Mouse (Mus musculus) embryonic facial prominence, embryonic 13.5 days (tissue): ENCODE measurements around the gene Pde1a. TPM values are rescaled to one million over a fixed set of nuclear protein-coding genes. Genes with fewer than 3 reads are reported as not detected.
A peak's percentile ranks its signal among the peaks of the same experiment; 100 is the strongest.

Source experiments
- ATAC-seq: fragments of 200-750 bp; cut with Nextera tagmentation; 2 replicates; pipeline ENCODE4 v1.8.0; 2017; ENCODE audit warnings: low read depth; ENCODE audit not compliant: insufficient number of reproducible peaks, insufficient read depth, low FRiP score, low TSS enrichment
- H3K27ac ChIP-seq: fragments of 300-500 bp; sonication (generic); 2 replicates; pipeline ENCODE4 v1.5.1; 2015; ENCODE audit warnings: moderate library complexity, mild to moderate bottlenecking, inconsistent platforms
- H3K27me3 ChIP-seq: fragments of 300-500 bp; sonication (generic); 2 replicates; pipeline ENCODE4 v1.6.1; 2015; ENCODE audit warnings: mild to moderate bottlenecking, inconsistent platforms
- H3K36me3 ChIP-seq: fragments of 300-500 bp; sonication (generic); 2 replicates; pipeline ENCODE4 v1.6.1; 2015; ENCODE audit warnings: mild to moderate bottlenecking, inconsistent platforms
- H3K4me1 ChIP-seq: fragments of 300-500 bp; sonication (generic); 2 replicates; pipeline ENCODE4 v1.6.1; 2015; ENCODE audit warnings: inconsistent platforms
- H3K4me2 ChIP-seq: fragments of 300-500 bp; sonication (generic); 2 replicates; pipeline ENCODE4 v1.6.1; 2015; ENCODE audit warnings: moderate library complexity, mild to moderate bottlenecking, inconsistent platforms
- H3K4me3 ChIP-seq: fragments of 300-500 bp; sonication (generic); 2 replicates; pipeline ENCODE4 v1.5.1; 2015; ENCODE audit warnings: mild to moderate bottlenecking, inconsistent platforms
- H3K9ac ChIP-seq: fragments of 300-500 bp; sonication (generic); 2 replicates; pipeline ENCODE4 v1.6.1; 2015; ENCODE audit warnings: mild to moderate bottlenecking, inconsistent platforms
- H3K9me3 ChIP-seq: fragments of 300-500 bp; sonication (generic); 2 replicates; pipeline ENCODE4 v1.6.1; 2016; ENCODE audit warnings: inconsistent platforms
- WGBS: fragments of 180-500 bp; shearing (Covaris S2); methylation state at CpG from one replicate; pipeline ENCODE4 v1.1.7; 2015; ENCODE audit warnings: mixed read lengths; 5-methylcytosine and 5-hydroxymethylcytosine counted together
- polyA plus RNA-seq: library from polyadenylated mRNA; unstranded; fragments of >200 nt; fragmentation: Nextera tagmentation; extraction: Ambion mirVana; gene quantifications from 2 replicates; pipeline ENCODE4 v1.2.1, GENCODE M21; 2015

The Pde1a gene
- 12.5 and 14.9 TPM in 2 replicates for polyA plus RNA-seq

- H3K36me3 ChIP-seq, result no peaks in the 10 kb centered on the region
- H3K27ac ChIP-seq, result peak within 1 kb of the TSS; percentile 1; the same call in 1 of the 2 replicates
- H3K27me3 ChIP-seq, result no peaks in the 10 kb centered on the region
- peak within 1 kb of the TSS; percentile 68 for H3K4me2 ChIP-seq
- no peaks in the 10 kb centered on the region for H3K9me3 ChIP-seq
- peak within 1 kb of the TSS; percentile 38 for H3K4me3 ChIP-seq
- ATAC-seq, result 0 out of 2 replicates have a peak, but pooled peaks have one; percentile 43
- peaks cover 11% of the 10 kb centered on the region; the same call in 1 of the 2 replicates for H3K4me1 ChIP-seq
- WGBS, result 7% methylated on average over 21 of the region's 21 CpGs
- peak within 1 kb of the TSS; percentile 47 for H3K9ac ChIP-seq
Observed at GRCm38 (mm10) chr2:80128861-80129698, at the start of gene Pde1a. TSS of gene Pde1a (minus strand) at chr2:80129458.

DNA sequence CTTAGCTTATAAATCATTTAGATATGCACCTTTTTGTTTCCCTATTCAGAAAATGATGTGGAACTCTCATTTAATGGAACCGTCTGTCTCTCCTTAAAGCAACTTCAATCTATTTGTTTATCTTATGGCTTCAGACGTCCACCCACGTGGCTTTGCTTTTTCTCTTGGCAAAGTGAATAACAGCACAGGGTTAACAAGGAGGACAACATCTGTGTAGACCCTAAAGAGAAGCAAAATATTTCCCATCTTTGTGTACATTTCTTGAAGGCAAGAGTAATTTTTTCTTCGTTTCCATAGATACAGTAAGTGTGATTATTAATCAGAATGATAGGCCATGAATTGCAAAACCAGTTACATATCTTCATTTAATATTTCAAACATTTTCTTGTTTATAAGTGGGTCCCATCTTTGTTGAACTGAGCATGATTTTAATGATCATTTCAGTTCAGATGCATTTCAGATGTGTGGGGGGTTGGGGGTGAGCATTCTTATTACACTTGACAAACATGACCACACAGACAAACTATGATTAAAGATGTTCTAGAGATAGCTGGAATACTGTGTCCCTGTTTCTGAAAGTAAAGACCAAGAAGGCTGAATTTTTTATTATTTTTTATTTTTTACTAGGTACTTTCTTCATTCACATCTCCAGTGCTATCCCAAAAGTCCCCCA, 49.5 kb upstream of the Pde1a start:
- Histone ChIP-seq H3K9me3 (no peaks in the 10 kb centered on the region), H3K4me1 (no peaks in the 10 kb centered on the region), H3K27ac (no peak overlapping the region), H3K36me3 (no peaks in the 10 kb centered on the region), H3K4me2 (no peak overlapping the region), H3K27me3 (no peaks in the 10 kb centered on the region), H3K9ac (no peak overlapping the region), H3K4me3 (no peak overlapping the region)
- WGBS, result 68% methylated on average over 4 of the region's 4 CpGs
- ATAC-seq, result no peak

GRCm38 (mm10) chr2:80178154-80178553, 48.9 kb upstream of the Pde1a start:
- H3K27ac ChIP-seq, result no peak overlapping the region
- H3K27me3 ChIP-seq, result no peaks in the 10 kb centered on the region
- H3K4me3 ChIP-seq, result no peak overlapping the region
- H3K4me1 ChIP-seq, result no peaks in the 10 kb centered on the region
- 78% methylated on average over 3 of the region's 3 CpGs for WGBS
- no peak for ATAC-seq
- no peaks in the 10 kb centered on the region for H3K9me3 ChIP-seq
- no peak overlapping the region for H3K4me2 ChIP-seq
- no peaks in the 10 kb centered on the region for H3K36me3 ChIP-seq
- H3K9ac ChIP-seq, result no peak overlapping the region

- H3K9ac ChIP-seq, result no peak overlapping the region
- no peak for ATAC-seq
- no peak overlapping the region for H3K4me2 ChIP-seq
- H3K27ac ChIP-seq, result no peak overlapping the region
- no peaks in the 10 kb centered on the region for H3K9me3 ChIP-seq
- no peaks in the 10 kb centered on the region for H3K36me3 ChIP-seq
- no peaks in the 10 kb centered on the region for H3K4me1 ChIP-seq
- H3K27me3 ChIP-seq, result no peaks in the 10 kb centered on the region
- WGBS, result 91% methylated on average over 1 of the region's 1 CpGs
- H3K4me3 ChIP-seq, result no peak overlapping the region
Observed at GRCm38 (mm10) chr2:80168103-80168502, 38.8 kb upstream of the Pde1a start.

- H3K4me3 ChIP-seq, result no peak overlapping the region
- no peak overlapping the region for H3K27ac ChIP-seq
- no peaks in the 10 kb centered on the region for H3K4me1 ChIP-seq
- no peaks in the 10 kb centered on the region for H3K9me3 ChIP-seq
- H3K4me2 ChIP-seq, result no peak overlapping the region
- no peaks in the 10 kb centered on the region for H3K36me3 ChIP-seq
- no peak for ATAC-seq
- no peak overlapping the region for H3K9ac ChIP-seq
- H3K27me3 ChIP-seq, result no peaks in the 10 kb centered on the region
- WGBS, result 76% methylated on average over 2 of the region's 2 CpGs
Observed at GRCm38 (mm10) chr2:80158784-80159183, 29.5 kb upstream of the Pde1a start.

- Histone ChIP-seq H3K27me3 (no peaks in the 10 kb centered on the region), H3K27ac (no peak overlapping the region), H3K36me3 (no peaks in the 10 kb centered on the region), H3K9me3 (no peaks in the 10 kb centered on the region), H3K9ac (no peak overlapping the region), H3K4me1 (no peaks in the 10 kb centered on the region), H3K4me3 (no peak overlapping the region), H3K4me2 (no peak overlapping the region)
- WGBS, result 80% methylated on average over 3 of the region's 3 CpGs
- ATAC-seq, result no peak
Observed at GRCm38 (mm10) chr2:80158196-80158595, 28.9 kb upstream of the Pde1a start.

- WGBS, result 74% methylated on average over 6 of the region's 6 CpGs
- no peak for ATAC-seq
- H3K4me3 ChIP-seq, result no peak overlapping the region
Observed at GRCm38 (mm10) chr2:80150019-80150418, 20.8 kb upstream of the Pde1a start.

GRCm38 (mm10) chr2:80149332-80149731, 20.1 kb upstream of the Pde1a start:
- WGBS, result 73% methylated on average over 3 of the region's 3 CpGs
- no peaks in the 10 kb centered on the region for H3K9me3 ChIP-seq
- no peak overlapping the region for H3K9ac ChIP-seq
- no peaks in the 10 kb centered on the region for H3K4me1 ChIP-seq
- H3K36me3 ChIP-seq, result no peaks in the 10 kb centered on the region
- no peak overlapping the region for H3K4me2 ChIP-seq
- no peaks in the 10 kb centered on the region for H3K27me3 ChIP-seq
- ATAC-seq, result no peak
- H3K27ac ChIP-seq, result no peak overlapping the region
- H3K4me3 ChIP-seq, result no peak overlapping the region

More at GRCm38 (mm10) chr2:80150019-80150418, 20.8 kb upstream of the Pde1a start:
- Histone ChIP-seq H3K27me3 (no peaks in the 10 kb centered on the region), H3K27ac (no peak overlapping the region), H3K4me2 (no peak overlapping the region), H3K36me3 (no peaks in the 10 kb centered on the region), H3K9ac (no peak overlapping the region), H3K9me3 (no peaks in the 10 kb centered on the region), H3K4me1 (no peaks in the 10 kb centered on the region)

GRCm38 (mm10) chr2:80135076-80135475, 5.8 kb upstream of the Pde1a start:
- Histone ChIP-seq H3K27me3 (no peaks in the 10 kb centered on the region), H3K4me2 (no peak overlapping the region), H3K9ac (no peak overlapping the region), H3K27ac (no peak overlapping the region), H3K9me3 (no peaks in the 10 kb centered on the region), H3K4me3 (no peak overlapping the region), H3K4me1 (no peaks in the 10 kb centered on the region), H3K36me3 (no peaks in the 10 kb centered on the region)
- WGBS, result 35% methylated on average over 3 of the region's 3 CpGs
- no peak for ATAC-seq

- no peak overlapping the region for H3K4me3 ChIP-seq
- peaks cover 11% of the 10 kb centered on the region; the same call in 1 of the 2 replicates for H3K4me1 ChIP-seq
- no peaks in the 10 kb centered on the region for H3K9me3 ChIP-seq
- no peak overlapping the region for H3K27ac ChIP-seq
- ATAC-seq, result no peak
- 87% methylated on average over 3 of the region's 3 CpGs for WGBS
- H3K27me3 ChIP-seq, result no peaks in the 10 kb centered on the region
- no peak overlapping the region for H3K9ac ChIP-seq
- H3K36me3 ChIP-seq, result no peaks in the 10 kb centered on the region
- no peak overlapping the region for H3K4me2 ChIP-seq
Observed at GRCm38 (mm10) chr2:80132677-80133076, 3.4 kb upstream of the Pde1a start.

- no peaks in the 10 kb centered on the region for H3K36me3 ChIP-seq
- H3K27me3 ChIP-seq, result no peaks in the 10 kb centered on the region
- H3K4me3 ChIP-seq, result no peak overlapping the region
- peak overlapping the region; percentile 27; the same call in 1 of the 2 replicates for H3K4me2 ChIP-seq
- no peaks in the 10 kb centered on the region for H3K9me3 ChIP-seq
- no peak overlapping the region for H3K9ac ChIP-seq
- H3K4me1 ChIP-seq, result peaks cover 11% of the 10 kb centered on the region; the same call in 1 of the 2 replicates
- no peak for ATAC-seq
- no peak overlapping the region for H3K27ac ChIP-seq
- 25% methylated on average over 4 of the region's 4 CpGs for WGBS
Observed at GRCm38 (mm10) chr2:80126663-80127062, 2.6 kb downstream of the Pde1a start.

DNA sequence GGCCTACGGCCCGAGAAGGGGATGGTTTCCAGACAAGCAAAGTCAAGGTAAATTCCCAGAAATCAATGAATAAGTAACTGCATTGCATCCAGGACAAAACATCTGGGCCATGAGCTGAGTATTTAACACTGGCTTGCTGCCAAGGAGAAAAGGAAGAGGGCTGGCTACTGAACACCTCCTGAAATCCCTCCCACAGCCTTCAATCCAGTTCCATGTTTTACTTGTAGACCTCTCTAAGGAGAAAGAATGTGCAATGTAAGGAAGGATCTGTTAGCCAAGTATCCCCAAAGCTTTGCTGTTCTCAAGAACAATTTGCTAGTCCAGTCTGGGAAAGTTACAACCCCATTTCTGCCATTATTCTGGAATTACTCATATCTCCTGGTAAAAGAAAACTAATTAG, 42.4 kb downstream of the Pde1a start:
- ATAC-seq, result no peak
- Histone ChIP-seq H3K27ac (no peak overlapping the region), H3K4me3 (no peak overlapping the region), H3K36me3 (no peaks in the 10 kb centered on the region), H3K4me2 (no peak overlapping the region), H3K4me1 (0 out of 2 replicates have a peak, but pooled peaks cover 4% of the 10 kb centered on the region), H3K9ac (no peak overlapping the region), H3K27me3 (no peaks in the 10 kb centered on the region), H3K9me3 (no peaks in the 10 kb centered on the region)
- 83% methylated on average over 2 of the region's 2 CpGs for WGBS
